Mouse (Mus musculus) neural tube, embryonic 14.5 days (tissue): Measurements from ENCODE around the gene Slc30a5. TPM values are rescaled to one million over a fixed set of nuclear protein-coding genes. Genes with fewer than 3 reads are reported as not detected.
A peak's percentile ranks its signal among the peaks of the same experiment; 100 is the strongest.

Experiments
- ATAC-seq: fragments of 200-750 bp; cut with Nextera tagmentation; 2 replicates; pipeline ENCODE4 v1.8.0; 2017; ENCODE audit warnings: low read depth, mild to moderate bottlenecking, moderate TSS enrichment, moderate library complexity
- H3K27ac ChIP-seq: fragments of 300-500 bp; sonication (generic); 2 replicates; pipeline ENCODE4 v1.5.1; 2014; ENCODE audit warnings: low read depth, mild to moderate bottlenecking, control low read depth, low read length, moderate library complexity, mixed read lengths
- H3K27me3 ChIP-seq: fragments of 300-500 bp; sonication (generic); 2 replicates; pipeline ENCODE4 v1.6.1; 2014; ENCODE audit warnings: low read length; ENCODE audit not compliant: control insufficient read depth, insufficient read depth
- H3K36me3 ChIP-seq: fragments of 300-500 bp; sonication (generic); 2 replicates; pipeline ENCODE4 v1.6.1; 2014; ENCODE audit warnings: low read length, mixed read lengths; ENCODE audit not compliant: control insufficient read depth, insufficient read depth
- H3K4me1 ChIP-seq: fragments of 300-500 bp; sonication (generic); 2 replicates; pipeline ENCODE4 v1.6.1; 2014; ENCODE audit warnings: low read length; ENCODE audit not compliant: control insufficient read depth, insufficient read depth
- H3K4me2 ChIP-seq: fragments of 300-500 bp; sonication (generic); 2 replicates; pipeline ENCODE4 v1.6.1; 2014; ENCODE audit warnings: mild to moderate bottlenecking, low read depth, low read length, control low read depth
- H3K4me3 ChIP-seq: fragments of 300-500 bp; sonication (generic); 2 replicates; pipeline ENCODE4 v1.5.1; 2014; ENCODE audit warnings: low read depth, low read length, control low read depth, mixed read lengths
- H3K9ac ChIP-seq: fragments of 300-500 bp; sonication (generic); replicated peaks from 2 replicates; pipeline ENCODE4 v1.6.1; 2014; ENCODE audit warnings: low read depth, mild to moderate bottlenecking, control low read depth, low read length, mixed read lengths
- H3K9me3 ChIP-seq: fragments of 300-500 bp; sonication (generic); 2 replicates; pipeline ENCODE4 v1.6.1; 2016; ENCODE audit warnings: low read length; ENCODE audit not compliant: control insufficient read depth
- WGBS: fragments of 180-500 bp; shearing (Covaris S2); extraction: QIAGEN DNeasy Blood & Tissue Kit; methylation state at CpG from one replicate; pipeline ENCODE4 v1.1.7; 2014; 5-methylcytosine and 5-hydroxymethylcytosine counted together
- polyA plus RNA-seq: library from polyadenylated mRNA; unstranded; fragments of >200 nt; fragmentation: Nextera tagmentation; extraction: Ambion mirVana; gene quantifications from 2 replicates; pipeline ENCODE4 v1.2.1, GENCODE M21; 2014

The Slc30a5 gene
- polyA plus RNA-seq, 1 experiment from 2014 or later = 40.2 TPM

DNA sequence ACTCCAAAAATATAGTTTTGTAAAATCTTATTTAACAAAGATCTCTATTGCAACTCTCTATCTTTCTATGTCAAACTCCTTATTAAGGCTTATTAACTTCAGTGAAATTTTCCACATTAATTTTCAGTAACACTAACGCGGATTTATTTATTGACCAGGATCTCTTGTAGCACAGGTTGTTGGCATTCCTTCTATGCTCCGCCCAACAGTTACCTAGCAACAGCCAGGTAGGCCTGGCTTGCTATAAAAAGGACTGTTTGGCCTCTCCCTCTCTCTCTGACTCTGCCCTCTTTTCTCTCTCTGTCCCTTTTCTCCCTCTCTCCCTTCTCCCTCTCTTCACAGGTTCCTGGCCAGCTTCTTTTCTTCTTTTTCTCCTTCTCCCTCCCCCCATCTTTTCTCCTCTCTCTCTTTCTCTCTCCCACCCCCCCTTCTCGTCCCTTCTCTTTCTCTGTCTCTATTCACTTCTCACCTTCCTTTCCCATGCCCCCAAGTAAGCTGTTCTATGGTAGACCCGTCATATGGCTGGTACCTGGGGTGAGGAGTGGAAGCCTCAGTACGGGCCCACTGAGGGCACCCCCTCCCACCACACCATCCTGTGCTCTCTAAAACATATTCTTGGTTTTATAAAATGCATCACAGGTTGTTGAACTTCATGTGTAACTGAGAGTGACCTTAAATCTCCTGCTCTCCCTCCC lies 45.8 kb downstream of the Slc30a5 start:
- ATAC-seq = no peak
- H3K4me1 ChIP-seq = no peaks in the 10 kb centered on the region; the same call in 1 of the 2 replicates
- H3K4me2 ChIP-seq = no peak overlapping the region
- no peaks in the 10 kb centered on the region for H3K9me3 ChIP-seq
- H3K9ac ChIP-seq = no peak overlapping the region
- H3K4me3 ChIP-seq = no peak overlapping the region
- H3K27me3 ChIP-seq = no peaks in the 10 kb centered on the region
- H3K27ac ChIP-seq = no peak overlapping the region
- no peaks in the 10 kb centered on the region for H3K36me3 ChIP-seq
- 79% methylated on average over 6 of the region's 6 CpGs for WGBS

DNA sequence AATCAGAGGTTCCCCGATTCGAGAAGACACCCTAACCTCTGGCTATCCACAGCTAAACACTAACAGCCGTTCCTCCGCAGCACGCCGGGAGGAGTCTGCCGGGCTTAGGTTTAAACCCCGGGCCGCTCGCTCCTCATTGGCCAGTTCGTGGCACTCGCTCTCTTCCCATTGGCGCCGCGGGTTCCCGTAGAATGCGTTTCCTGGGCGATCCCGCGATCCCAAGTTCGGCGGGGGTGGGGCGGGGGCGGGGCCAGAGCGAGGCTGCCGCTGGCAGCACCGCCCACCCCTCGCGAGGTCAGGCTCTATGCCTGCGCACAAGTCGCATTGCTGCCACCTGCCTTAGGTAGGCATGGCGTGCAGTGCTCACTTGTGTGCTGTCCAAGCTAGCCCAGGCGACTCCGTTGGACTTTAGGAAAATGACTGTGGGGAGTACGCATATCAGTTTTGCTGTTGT lies 46.8 kb downstream of the Slc30a5 start, which contains the start of gene Ccnb1:
Gene Ccnb1, minus strand, starts transcription at position 157 of the 454 bp plus-strand sequence.
- peak within 1 kb of the TSS; percentile 45 for H3K4me3 ChIP-seq
- 0 out of 2 replicates have a peak within 1 kb of the TSS, but pooled peaks have one; percentile 29 for H3K9ac ChIP-seq
- H3K27ac ChIP-seq = no peak within 1 kb of the TSS
- no peaks in the 10 kb centered on the region; the same call in 1 of the 2 replicates for H3K4me1 ChIP-seq
- peak within 1 kb of the TSS; percentile 96 for H3K4me2 ChIP-seq
- WGBS = under 1% methylated on average over 35 of the region's 35 CpGs
- ATAC-seq = peak; percentile 100
- no peaks in the 10 kb centered on the region for H3K27me3 ChIP-seq
- no peaks in the 10 kb centered on the region for H3K9me3 ChIP-seq
- no peaks in the 10 kb centered on the region for H3K36me3 ChIP-seq

DNA sequence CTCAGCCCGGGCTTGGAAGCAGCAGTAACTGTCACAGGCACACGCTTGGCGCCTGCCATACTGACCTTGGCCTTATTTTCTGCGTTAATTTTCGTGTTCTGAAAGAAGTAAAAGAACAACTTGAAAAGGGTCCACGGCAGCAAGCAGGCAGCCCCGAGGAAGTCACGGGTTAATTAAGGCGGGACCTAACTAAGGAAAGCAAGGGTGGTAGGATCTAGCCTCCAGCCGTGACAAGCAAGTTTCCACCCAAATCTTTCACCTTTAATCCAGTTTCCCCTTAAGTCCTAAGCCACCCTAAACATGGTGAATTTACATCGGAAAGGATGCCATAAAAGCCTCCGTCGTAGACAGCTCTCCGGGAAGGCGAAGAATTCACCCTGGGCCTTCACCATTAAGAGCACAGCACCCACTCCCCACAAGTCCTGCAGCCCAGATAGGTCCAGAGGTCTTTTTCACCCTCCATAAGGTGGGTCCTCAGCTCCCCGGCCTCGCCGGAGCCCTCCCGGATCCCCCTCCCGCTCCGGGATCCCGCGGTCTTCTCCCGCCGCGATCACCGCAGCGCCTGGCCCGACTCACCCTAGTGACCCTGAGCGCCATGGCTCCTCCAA lies 47.3 kb downstream of the Slc30a5 start:
- ATAC-seq = peak; percentile 54

DNA sequence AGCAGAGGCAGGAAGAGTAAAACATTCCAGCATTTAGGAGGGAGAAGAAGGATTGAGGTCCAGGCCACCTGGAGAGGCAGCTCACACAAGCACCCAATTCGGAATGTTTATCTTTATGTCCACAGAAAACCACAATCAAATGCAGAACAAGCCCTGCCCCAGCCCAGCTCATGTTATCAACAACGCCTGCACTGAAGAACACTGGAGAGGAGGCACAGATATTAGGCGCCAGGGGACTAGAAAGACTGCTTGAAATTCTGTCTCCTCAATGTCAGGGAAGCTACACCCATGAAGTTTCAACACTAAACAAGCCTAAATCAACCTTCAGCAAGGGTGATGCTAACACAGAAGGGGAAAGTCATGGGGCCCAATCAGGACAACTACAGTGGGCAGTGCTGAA lies 55.7 kb downstream of the Slc30a5 start:
- 81% methylated on average over 3 of the region's 3 CpGs for WGBS
- H3K27me3 ChIP-seq = no peaks in the 10 kb centered on the region

More for the DNA sequence above, 47.3 kb downstream of the Slc30a5 start:
- Histone ChIP-seq H3K4me3 (peak overlapping the region; percentile 45), H3K9ac (0 out of 2 replicates have a peak overlapping the region, but pooled peaks have one; percentile 12), H3K9me3 (no peaks in the 10 kb centered on the region), H3K4me1 (no peaks in the 10 kb centered on the region; the same call in 1 of the 2 replicates), H3K36me3 (no peaks in the 10 kb centered on the region), H3K27ac (no peak overlapping the region), H3K4me2 (peak overlapping the region; percentile 96), H3K27me3 (no peaks in the 10 kb centered on the region)
- WGBS = under 1% methylated on average over 29 of the region's 30 CpGs

DNA sequence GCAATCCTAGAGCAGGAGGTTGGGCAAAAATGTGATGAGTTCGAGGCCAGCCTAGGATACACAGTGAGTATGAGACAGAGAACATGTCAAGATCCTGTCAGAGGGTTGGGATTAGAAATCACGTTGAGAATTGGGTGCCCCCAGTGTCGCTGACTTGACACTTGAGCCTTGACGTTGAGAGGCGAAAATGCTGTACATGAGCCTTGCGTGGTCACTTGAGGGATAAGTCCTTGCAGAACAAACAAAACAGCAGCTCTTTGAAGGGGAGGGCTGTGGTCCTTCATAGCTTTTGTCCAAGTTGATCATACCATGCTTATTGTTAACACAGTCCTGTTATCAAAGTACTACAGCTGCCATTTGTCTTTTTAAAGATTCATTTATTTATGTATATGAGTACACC lies 56.5 kb downstream of the Slc30a5 start:
- no peak overlapping the region for H3K27ac ChIP-seq
- no peaks in the 10 kb centered on the region for H3K27me3 ChIP-seq
- H3K9ac ChIP-seq = no peak overlapping the region
- no peaks in the 10 kb centered on the region for H3K9me3 ChIP-seq
- H3K4me1 ChIP-seq = peaks cover 5% of the 10 kb centered on the region
- no peak for ATAC-seq
- no peak overlapping the region for H3K4me2 ChIP-seq
- WGBS = 73% methylated on average over 6 of the region's 6 CpGs
- H3K36me3 ChIP-seq = no peaks in the 10 kb centered on the region
- H3K4me3 ChIP-seq = no peak overlapping the region

More for the DNA sequence above, 55.7 kb downstream of the Slc30a5 start:
- Histone ChIP-seq H3K9ac (no peak overlapping the region), H3K9me3 (no peaks in the 10 kb centered on the region), H3K27ac (no peak overlapping the region), H3K4me1 (peaks cover 5% of the 10 kb centered on the region), H3K4me2 (no peak overlapping the region), H3K36me3 (no peaks in the 10 kb centered on the region), H3K4me3 (no peak overlapping the region)
- no peak for ATAC-seq

DNA sequence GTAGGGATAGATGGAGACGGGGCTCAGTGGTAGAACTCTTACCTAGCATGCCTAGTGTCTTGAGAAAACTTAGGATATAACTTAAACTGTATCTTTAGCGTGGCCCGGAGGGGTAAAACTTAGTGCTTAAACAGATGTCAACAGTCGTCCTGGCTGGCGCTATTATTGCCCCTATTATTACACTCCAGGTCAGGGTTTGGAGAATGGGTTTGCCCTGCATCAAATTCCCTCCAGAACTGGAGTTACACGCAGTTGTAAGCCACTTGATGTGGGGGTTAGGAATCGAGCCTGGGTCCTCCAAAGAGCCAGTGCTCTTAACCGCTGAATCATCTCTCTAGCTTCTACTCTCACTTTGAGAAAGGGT lies 57.2 kb downstream of the Slc30a5 start:
- 11% methylated on average over 8 of the region's 8 CpGs for WGBS
- H3K4me3 ChIP-seq = peak overlapping the region; percentile 62
- H3K27ac ChIP-seq = no peak overlapping the region
- no peaks in the 10 kb centered on the region for H3K9me3 ChIP-seq
- H3K4me2 ChIP-seq = peak overlapping the region; percentile 93
- no peak; the same call in none of the 2 replicates for ATAC-seq
- no peaks in the 10 kb centered on the region for H3K36me3 ChIP-seq
- H3K27me3 ChIP-seq = no peaks in the 10 kb centered on the region
- peaks cover 5% of the 10 kb centered on the region for H3K4me1 ChIP-seq
- peak overlapping the region; percentile 48 for H3K9ac ChIP-seq

DNA sequence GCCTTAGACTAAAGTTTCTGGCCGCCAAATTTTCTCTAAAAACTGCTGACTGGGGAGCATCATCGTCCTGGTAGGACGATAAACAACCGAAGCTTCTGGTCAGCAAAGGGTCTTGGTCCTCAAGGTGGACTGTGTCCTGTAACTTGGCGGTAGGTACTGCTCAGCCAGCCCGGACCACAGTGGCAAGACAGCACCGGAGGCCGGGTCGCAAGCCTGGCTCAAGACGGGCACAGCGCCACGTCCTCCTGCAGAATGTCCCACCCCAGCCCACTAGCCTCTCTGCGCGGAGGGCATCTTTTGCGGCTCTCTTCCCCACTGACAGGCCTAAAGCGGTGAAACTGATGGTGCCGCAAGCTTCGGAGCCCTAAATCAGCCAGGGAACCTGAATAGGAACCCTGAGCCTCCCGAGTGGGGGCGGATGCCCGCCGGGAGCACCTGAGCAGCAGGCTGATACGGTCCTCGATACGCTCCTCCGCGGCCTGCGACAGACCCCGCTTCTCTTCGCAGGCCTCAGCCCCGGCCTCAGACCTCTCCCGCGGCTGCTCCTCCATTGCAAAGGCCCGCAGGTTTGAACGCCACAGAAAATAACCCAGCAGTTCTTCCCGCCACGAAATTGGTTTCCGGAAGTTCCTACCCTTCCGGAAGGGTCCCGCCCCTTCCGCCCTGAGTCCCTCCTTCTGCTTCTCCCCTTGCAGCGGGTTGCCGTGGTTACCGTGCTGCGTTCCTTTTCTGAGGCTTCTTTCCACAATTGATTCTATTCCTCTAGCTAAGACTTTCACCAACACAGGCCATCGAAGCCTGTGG lies 57.8 kb downstream of the Slc30a5 start, which contains the start of gene Cenph:
Gene Cenph, minus strand, starts transcription at position 648 of the 804 bp plus-strand sequence.
- no peaks in the 10 kb centered on the region for H3K36me3 ChIP-seq
- H3K9ac ChIP-seq = peak within 1 kb of the TSS; percentile 48
- peaks cover 5% of the 10 kb centered on the region for H3K4me1 ChIP-seq
- under 1% methylated on average over 46 of the region's 46 CpGs for WGBS
- no peaks in the 10 kb centered on the region for H3K9me3 ChIP-seq
- peak; percentile 97 for ATAC-seq
- no peaks in the 10 kb centered on the region for H3K27me3 ChIP-seq
- peak within 1 kb of the TSS; percentile 62 for H3K4me3 ChIP-seq
- H3K4me2 ChIP-seq = peak within 1 kb of the TSS; percentile 93
- H3K27ac ChIP-seq = no peak within 1 kb of the TSS

DNA sequence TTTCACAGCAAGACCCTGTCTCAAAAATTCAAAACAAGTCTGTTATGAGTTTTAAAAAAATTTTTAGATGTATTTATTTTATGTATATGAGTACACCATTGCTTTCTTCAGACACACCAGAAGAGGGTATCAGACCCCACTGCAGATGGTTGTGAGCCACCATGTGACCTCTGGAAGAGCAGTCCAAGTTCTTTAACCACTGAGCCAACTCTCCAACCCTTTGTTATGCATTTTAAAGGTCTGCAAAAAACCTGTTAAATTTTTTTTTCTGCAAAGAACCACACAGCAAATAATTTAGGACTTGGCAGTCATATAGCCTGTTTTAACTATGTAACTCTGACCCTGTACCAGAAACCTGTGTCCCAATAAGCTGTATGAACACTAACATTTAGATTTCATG lies 58.5 kb downstream of the Slc30a5 start:
- no peak overlapping the region for H3K9ac ChIP-seq
- H3K27ac ChIP-seq = no peak overlapping the region

More for the DNA sequence above, 58.5 kb downstream of the Slc30a5 start:
- H3K9me3 ChIP-seq = no peaks in the 10 kb centered on the region
- no peaks in the 10 kb centered on the region for H3K36me3 ChIP-seq
- no peak overlapping the region; the same call in 1 of the 2 replicates for H3K4me3 ChIP-seq
- ATAC-seq = no peak
- peaks cover 5% of the 10 kb centered on the region for H3K4me1 ChIP-seq
- H3K27me3 ChIP-seq = no peaks in the 10 kb centered on the region
- H3K4me2 ChIP-seq = peak overlapping the region; percentile 93; the same call in 1 of the 2 replicates
